Mouse (Mus musculus) limb, embryonic 10.5 days (tissue): ENCODE data around the gene Golga1. TPM values are rescaled to one million over a fixed set of nuclear protein-coding genes. Genes with fewer than 3 reads are reported as not detected.

ENCODE experiments used
- DNase-seq: peaks from one replicate; pipeline ENCODE4 v3.0.0-alpha.2; 2017; ENCODE audit warnings: low spot score
- H3K27ac ChIP-seq: fragments of 300-500 bp; sonication (generic); 2 replicates; pipeline ENCODE4 v1.5.1; 2016; ENCODE audit warnings: mild to moderate bottlenecking
- H3K27me3 ChIP-seq: fragments of 300-500 bp; sonication (generic); 2 replicates; pipeline ENCODE4 v1.6.1; 2016; ENCODE audit warnings: low read depth, mild to moderate bottlenecking; ENCODE audit not compliant: poor library complexity, severe bottlenecking
- H3K36me3 ChIP-seq: fragments of 300-500 bp; sonication (generic); 2 replicates; pipeline ENCODE4 v1.6.1; 2016; ENCODE audit warnings: mild to moderate bottlenecking, moderate library complexity
- H3K4me1 ChIP-seq: fragments of 300-500 bp; sonication (generic); 2 replicates; pipeline ENCODE4 v1.6.1; 2016
- H3K4me3 ChIP-seq: fragments of 300-500 bp; sonication (generic); 2 replicates; pipeline ENCODE4 v1.5.1; 2016; ENCODE audit warnings: mild to moderate bottlenecking, moderate library complexity
- H3K9me3 ChIP-seq: fragments of 300-500 bp; sonication (generic); replicated peaks from 2 replicates; pipeline ENCODE4 v1.6.1; 2016; ENCODE audit warnings: mild to moderate bottlenecking
- WGBS: fragments of 180-500 bp; shearing (Covaris S2); methylation state at CpG from one replicate; pipeline ENCODE4 v1.1.7; 2016; 5-methylcytosine and 5-hydroxymethylcytosine counted together
- polyA plus RNA-seq: library from polyadenylated mRNA; unstranded; fragments of >200 nt; fragmentation: Nextera tagmentation; extraction: Ambion mirVana; gene quantifications from 2 replicates; pipeline ENCODE4 v1.2.1, GENCODE M21; 2016

The Golga1 gene
- polyA plus RNA-seq, 1 experiment from 2014 or later: 22.0 TPM

- WGBS: 1% methylated on average over 11 of the region's 11 CpGs
- peak; percentile 52 for DNase-seq
- peak overlapping the region; percentile 93 for H3K27ac ChIP-seq
These were observed 61.0 kb downstream of the Golga1 start for GRCm38 (mm10) chr2:39004372-39004771.

GRCm38 (mm10) chr2:39003512-39003911 lies 61.8 kb downstream of the Golga1 start:
- H3K36me3 ChIP-seq: peaks cover 52% of the 10 kb centered on the region
- H3K27me3 ChIP-seq: no peaks in the 10 kb centered on the region
- peaks cover 32% of the 10 kb centered on the region for H3K4me1 ChIP-seq
- WGBS: 79% methylated on average over 5 of the region's 5 CpGs
- peak overlapping the region; percentile 76 for H3K4me3 ChIP-seq
- no peak for DNase-seq
- H3K9me3 ChIP-seq: no peaks in the 10 kb centered on the region
- peak overlapping the region; percentile 93 for H3K27ac ChIP-seq

More at GRCm38 (mm10) chr2:39004372-39004771, 61.0 kb downstream of the Golga1 start:
- H3K36me3 ChIP-seq: peaks cover 49% of the 10 kb centered on the region
- no peaks in the 10 kb centered on the region for H3K27me3 ChIP-seq
- peak overlapping the region; percentile 76 for H3K4me3 ChIP-seq
- H3K9me3 ChIP-seq: no peaks in the 10 kb centered on the region
- H3K4me1 ChIP-seq: peaks cover 40% of the 10 kb centered on the region

GRCm38 (mm10) chr2:39003106-39003505 lies 62.2 kb downstream of the Golga1 start:
- Histone ChIP-seq H3K36me3 (peaks cover 52% of the 10 kb centered on the region), H3K9me3 (no peaks in the 10 kb centered on the region), H3K4me3 (peak overlapping the region; percentile 76), H3K27me3 (no peaks in the 10 kb centered on the region), H3K27ac (no peak overlapping the region), H3K4me1 (peaks cover 34% of the 10 kb centered on the region)
- no peak for DNase-seq
- WGBS: 64% methylated on average over 8 of the region's 8 CpGs

- Histone ChIP-seq H3K27ac (no peak overlapping the region), H3K36me3 (peaks cover 52% of the 10 kb centered on the region), H3K27me3 (no peaks in the 10 kb centered on the region), H3K4me1 (peaks cover 36% of the 10 kb centered on the region), H3K4me3 (no peak overlapping the region), H3K9me3 (no peaks in the 10 kb centered on the region)
- 82% methylated on average over 3 of the region's 3 CpGs for WGBS
- DNase-seq: no peak
These were observed 63.5 kb downstream of the Golga1 start for GRCm38 (mm10) chr2:39001866-39002265.

GRCm38 (mm10) chr2:39000587-39000919 lies 64.8 kb downstream of the Golga1 start:
- no peak for DNase-seq
- WGBS: 87% methylated on average over 4 of the region's 4 CpGs
- Histone ChIP-seq H3K27ac (no peak overlapping the region), H3K9me3 (no peaks in the 10 kb centered on the region), H3K4me1 (peaks cover 27% of the 10 kb centered on the region), H3K36me3 (peaks cover 52% of the 10 kb centered on the region), H3K27me3 (no peaks in the 10 kb centered on the region), H3K4me3 (no peak overlapping the region)

- H3K9me3 ChIP-seq: no peaks in the 10 kb centered on the region
- WGBS: 72% methylated on average over 8 of the region's 8 CpGs
- peaks cover 52% of the 10 kb centered on the region for H3K36me3 ChIP-seq
- H3K27me3 ChIP-seq: no peaks in the 10 kb centered on the region
- DNase-seq: no peak
- H3K27ac ChIP-seq: no peak overlapping the region
- no peak overlapping the region for H3K4me3 ChIP-seq
- peaks cover 26% of the 10 kb centered on the region for H3K4me1 ChIP-seq
These were observed 65.3 kb downstream of the Golga1 start for GRCm38 (mm10) chr2:38999910-39000586.

- WGBS: 58% methylated on average over 4 of the region's 4 CpGs
- no peaks in the 10 kb centered on the region for H3K9me3 ChIP-seq
- H3K4me3 ChIP-seq: no peak overlapping the region
- no peaks in the 10 kb centered on the region for H3K27me3 ChIP-seq
- DNase-seq: no peak
- peaks cover 52% of the 10 kb centered on the region for H3K36me3 ChIP-seq
- no peak overlapping the region for H3K27ac ChIP-seq
- peaks cover 26% of the 10 kb centered on the region for H3K4me1 ChIP-seq
These were observed 66.0 kb downstream of the Golga1 start for GRCm38 (mm10) chr2:38999381-38999780.

GRCm38 (mm10) chr2:38997386-38998374 lies 67.7 kb downstream of the Golga1 start, which contains the start of gene Wdr38:
Wdr38 (plus strand) TSS chr2:38997476.
- peak within 1 kb of the TSS; percentile 68 for H3K27ac ChIP-seq
- peak; percentile 94 for DNase-seq
- H3K27me3 ChIP-seq: no peaks in the 10 kb centered on the region
- peaks cover 37% of the 10 kb centered on the region for H3K36me3 ChIP-seq
- 17% methylated on average over 33 of the region's 33 CpGs for WGBS
- peaks cover 9% of the 10 kb centered on the region for H3K4me1 ChIP-seq
- H3K4me3 ChIP-seq: peak within 1 kb of the TSS; percentile 47
- no peaks in the 10 kb centered on the region for H3K9me3 ChIP-seq

- WGBS: 75% methylated on average over 4 of the region's 4 CpGs
- Histone ChIP-seq H3K9me3 (no peaks in the 10 kb centered on the region), H3K4me3 (no peak overlapping the region), H3K4me1 (no peaks in the 10 kb centered on the region), H3K27me3 (no peaks in the 10 kb centered on the region), H3K27ac (no peak overlapping the region), H3K36me3 (no peaks in the 10 kb centered on the region)
- DNase-seq: no peak
These were observed 72.9 kb downstream of the Golga1 start for GRCm38 (mm10) chr2:38992452-38992851.

- Histone ChIP-seq H3K27me3 (no peaks in the 10 kb centered on the region), H3K4me3 (no peak overlapping the region), H3K27ac (no peak overlapping the region), H3K36me3 (no peaks in the 10 kb centered on the region), H3K9me3 (no peaks in the 10 kb centered on the region), H3K4me1 (no peaks in the 10 kb centered on the region)
- WGBS: 76% methylated on average over 4 of the region's 4 CpGs
- no peak for DNase-seq
These were observed 73.3 kb downstream of the Golga1 start for GRCm38 (mm10) chr2:38992004-38992403.

GRCm38 (mm10) chr2:38988929-38989328 lies 76.4 kb downstream of the Golga1 start:
- H3K27me3 ChIP-seq: no peaks in the 10 kb centered on the region
- WGBS: 97% methylated on average over 2 of the region's 2 CpGs

GRCm38 (mm10) chr2:38987803-38988510 lies 77.4 kb downstream of the Golga1 start:
- H3K27ac ChIP-seq: peak overlapping the region; percentile 44; the same call in 1 of the 2 replicates
- H3K4me3 ChIP-seq: no peak overlapping the region
- no peaks in the 10 kb centered on the region for H3K36me3 ChIP-seq
- no peaks in the 10 kb centered on the region for H3K4me1 ChIP-seq
- no peak for DNase-seq
- H3K9me3 ChIP-seq: 0 out of 2 replicates have a peak, but pooled peaks cover 4% of the 10 kb centered on the region
- WGBS: 82% methylated on average over 6 of the region's 6 CpGs
- no peaks in the 10 kb centered on the region for H3K27me3 ChIP-seq

More at GRCm38 (mm10) chr2:38988929-38989328, 76.4 kb downstream of the Golga1 start:
- Histone ChIP-seq H3K36me3 (no peaks in the 10 kb centered on the region), H3K9me3 (no peaks in the 10 kb centered on the region), H3K4me3 (no peak overlapping the region), H3K4me1 (no peaks in the 10 kb centered on the region), H3K27ac (no peak overlapping the region)
- DNase-seq: no peak
